Mouse (Mus musculus): Measurements from ENCODE around the gene Wdr86.
"Not testable (repeated sequence)": the region's sequence is repeated elsewhere in the genome, so short reads cannot be mapped to it uniquely, and the experiment has no call there.

Wdr86 gene

DNA sequence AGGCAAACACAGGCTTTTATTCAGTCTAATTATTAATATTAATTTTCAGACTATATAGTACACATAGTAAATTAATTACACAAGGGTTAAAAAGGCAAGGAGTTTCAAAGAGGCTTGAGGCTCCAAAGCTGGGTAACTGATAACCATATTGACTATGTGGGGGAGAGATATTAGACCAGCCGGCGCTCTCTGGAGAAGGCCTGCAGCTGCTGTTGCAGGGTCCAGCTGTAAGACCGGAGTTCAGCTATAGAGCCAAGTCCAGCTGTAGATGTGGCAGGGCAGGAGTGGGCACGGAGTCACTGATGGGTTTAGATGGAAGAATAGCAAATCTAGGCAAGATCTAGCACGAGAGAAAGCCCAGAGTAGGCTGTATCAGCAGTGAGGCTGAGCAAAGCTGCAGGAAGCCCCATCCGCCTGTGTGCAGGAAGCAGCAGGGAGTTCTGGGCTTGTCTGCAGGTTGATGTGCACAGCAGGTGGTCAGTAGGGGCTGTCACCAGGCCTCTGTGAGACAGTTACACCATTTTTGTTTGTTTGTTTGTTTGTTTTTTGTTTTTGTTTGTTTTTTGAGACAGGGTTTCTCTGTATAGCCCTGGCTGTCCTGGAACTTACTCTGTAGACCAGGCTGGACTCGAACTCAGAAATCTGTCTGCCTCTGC lies 3.4 kb upstream of the Wdr86 start:
- DNase-seq (ENCODE audit: low read depth in 2 of 2, low spot score in 2 of 2): no peak

DNA sequence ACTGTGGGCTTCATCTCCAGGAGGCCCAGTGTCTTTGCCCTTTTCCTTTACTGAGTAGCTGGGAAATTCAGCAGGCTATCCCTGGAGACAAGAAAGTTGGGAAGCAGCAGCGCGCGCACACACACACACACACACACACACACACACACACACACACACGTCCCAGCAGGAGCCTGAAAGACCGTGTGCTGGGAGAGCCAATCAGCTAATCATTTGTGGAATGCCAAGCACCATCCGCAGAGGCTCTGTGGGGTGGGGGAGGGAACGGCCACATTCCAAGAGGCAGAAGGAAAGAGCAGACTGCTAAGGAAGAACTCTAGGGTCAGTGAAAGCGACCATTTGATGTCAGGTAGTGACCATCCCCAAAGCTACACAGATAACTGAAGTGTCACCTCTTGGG lies 2.6 kb upstream of the Wdr86 start:
- DNase-seq (ENCODE audit: low read depth in 2 of 2, low spot score in 2 of 2): no peak

DNA sequence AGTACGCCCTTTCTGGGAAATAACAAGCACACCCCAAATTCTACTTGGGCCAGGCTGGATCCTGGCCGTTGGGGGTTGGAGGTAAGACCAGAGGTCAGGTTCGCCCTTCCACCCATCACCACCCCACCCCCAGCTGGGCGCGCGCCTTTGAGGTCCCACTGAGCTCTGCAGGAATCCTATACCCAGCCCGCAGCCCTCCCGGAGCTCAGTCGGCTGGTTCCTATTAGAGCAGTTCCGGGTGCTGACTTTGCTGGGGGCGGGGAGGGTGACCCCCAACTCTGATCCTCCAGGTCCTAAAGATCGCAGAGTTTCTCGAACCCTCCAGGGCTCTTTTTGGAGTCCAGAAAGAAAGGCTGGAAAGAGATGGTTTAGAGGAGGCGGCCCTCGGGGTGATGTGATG lies 459 bp upstream of the Wdr86 start:
- no peak for DNase-seq (ENCODE audit: low read depth in 2 of 2, low spot score in 2 of 2)

DNA sequence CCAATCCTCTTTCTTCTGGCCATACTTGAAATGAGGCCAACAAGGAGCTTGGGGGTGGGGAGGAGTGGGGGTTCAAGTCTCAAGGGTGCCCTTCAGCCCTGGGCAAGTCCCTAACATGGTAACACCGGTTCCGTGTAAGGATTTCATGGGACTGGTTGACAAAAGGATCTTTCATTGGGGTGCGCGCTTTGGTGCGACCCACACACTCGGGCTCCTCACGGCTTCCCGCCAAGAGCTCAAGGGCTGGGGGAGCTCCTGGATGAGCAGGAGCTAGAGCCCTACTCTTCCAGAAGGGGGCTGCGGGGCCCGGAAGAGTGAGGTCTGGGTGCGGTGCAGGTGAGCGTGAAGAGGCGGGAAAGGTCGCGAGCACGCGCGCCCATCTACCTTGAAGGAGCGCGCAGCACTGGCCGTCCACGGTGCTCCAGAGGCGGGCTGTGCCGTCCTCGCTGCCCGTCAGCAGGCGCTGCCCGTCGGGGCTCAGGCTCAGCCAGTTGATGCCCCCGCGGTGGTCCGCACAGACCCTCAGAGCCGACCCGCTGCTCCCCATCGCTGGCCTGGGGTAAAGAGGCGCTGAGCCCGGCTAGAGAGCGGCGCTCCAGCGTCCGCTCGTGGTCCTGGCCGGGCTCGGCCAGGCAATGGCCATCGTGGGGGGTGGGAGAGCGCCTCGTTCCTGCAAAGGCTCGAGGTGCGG lies 585 bp downstream of the Wdr86 start:
- no peak for DNase-seq (ENCODE audit: low read depth in 2 of 2, low spot score in 2 of 2)

DNA sequence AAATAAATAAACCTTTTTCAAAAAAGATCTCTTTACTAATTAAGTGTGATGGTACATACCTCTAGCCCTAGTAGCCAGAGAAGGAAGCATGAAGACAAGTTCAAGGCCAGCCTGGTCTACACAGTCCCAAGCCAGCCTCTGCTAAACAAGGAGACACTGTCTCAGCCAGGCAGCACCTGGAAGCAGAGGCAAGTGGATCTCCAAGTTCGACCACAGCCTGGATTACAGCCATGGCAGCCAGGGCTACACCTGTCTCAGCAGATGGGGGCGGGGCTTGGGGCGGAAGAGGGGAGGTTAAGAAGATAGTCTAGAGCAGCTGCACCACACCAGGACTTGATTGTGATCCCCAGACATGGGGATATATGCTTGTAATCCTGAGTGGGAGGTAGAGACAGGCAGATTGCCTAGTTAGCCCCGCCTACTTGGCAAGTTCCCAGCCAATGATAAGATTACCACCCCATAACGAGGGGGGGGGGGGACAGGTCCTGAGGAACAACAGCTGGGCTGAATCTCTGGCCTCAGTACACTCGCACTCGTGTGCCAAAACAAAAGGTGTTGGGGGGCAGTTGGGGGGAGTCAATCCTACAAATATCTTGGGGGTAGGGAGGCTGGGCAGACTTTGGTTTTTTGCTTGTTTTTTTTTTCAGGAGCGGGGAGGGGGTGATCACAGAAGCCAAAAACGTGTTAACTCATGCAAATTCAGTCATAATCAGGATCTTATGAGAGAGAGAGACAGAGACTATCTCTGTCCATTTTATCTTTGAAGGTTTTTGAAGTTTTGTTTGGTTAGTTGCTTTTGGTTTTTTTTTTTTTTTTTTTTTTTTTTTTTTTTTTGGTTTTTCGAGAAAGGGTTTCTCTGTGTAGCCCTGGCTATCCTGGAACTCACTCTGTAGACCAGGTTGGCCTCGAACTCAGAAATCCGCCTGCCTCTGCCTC lies 3.4 kb downstream of the Wdr86 start:
- no peak for DNase-seq (ENCODE audit: low read depth in 2 of 2, low spot score in 2 of 2)

DNA sequence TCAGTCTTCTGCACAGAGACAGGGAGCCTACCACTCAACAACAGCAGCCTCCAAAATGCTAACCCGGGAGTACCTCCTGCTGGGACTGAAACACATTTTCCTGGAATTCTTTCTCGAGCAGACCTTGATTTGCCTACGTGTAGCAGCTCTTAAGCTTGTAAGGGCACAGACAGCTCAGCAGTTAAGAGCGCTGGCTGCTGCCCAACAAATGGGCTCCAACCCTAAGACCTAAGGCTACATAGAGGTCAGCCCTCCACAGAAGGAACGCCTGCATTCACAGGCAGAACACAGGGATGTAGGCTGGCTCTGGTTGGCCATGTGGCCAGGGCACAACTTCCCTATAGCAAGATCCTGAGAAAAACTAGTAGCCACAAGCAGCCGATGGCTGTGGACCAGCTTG lies 4.6 kb downstream of the Wdr86 start:
- DNase-seq (ENCODE audit: low read depth in 2 of 2, low spot score in 2 of 2): no peak

DNA sequence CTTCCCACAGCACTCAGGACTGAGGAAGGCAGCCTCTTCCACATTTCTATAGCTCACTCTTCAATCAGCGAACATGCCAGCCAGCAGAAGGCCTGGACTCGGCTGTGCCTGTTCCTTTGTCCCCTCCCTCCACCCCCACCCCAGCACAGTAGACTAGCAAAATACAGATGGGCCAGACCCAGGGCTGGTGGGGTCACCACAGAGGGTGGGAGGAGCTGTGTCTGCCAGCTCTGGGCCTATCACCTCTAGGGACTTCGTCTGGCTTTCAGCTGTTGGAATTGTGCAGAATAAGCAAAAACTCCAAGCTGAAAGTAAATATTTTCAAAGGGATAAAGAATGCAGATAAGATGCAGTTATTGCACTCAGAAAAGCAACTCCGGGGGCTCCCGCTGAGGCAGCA lies 5.7 kb downstream of the Wdr86 start:
- no peak for DNase-seq (ENCODE audit: low read depth in 2 of 2, low spot score in 2 of 2)

DNA sequence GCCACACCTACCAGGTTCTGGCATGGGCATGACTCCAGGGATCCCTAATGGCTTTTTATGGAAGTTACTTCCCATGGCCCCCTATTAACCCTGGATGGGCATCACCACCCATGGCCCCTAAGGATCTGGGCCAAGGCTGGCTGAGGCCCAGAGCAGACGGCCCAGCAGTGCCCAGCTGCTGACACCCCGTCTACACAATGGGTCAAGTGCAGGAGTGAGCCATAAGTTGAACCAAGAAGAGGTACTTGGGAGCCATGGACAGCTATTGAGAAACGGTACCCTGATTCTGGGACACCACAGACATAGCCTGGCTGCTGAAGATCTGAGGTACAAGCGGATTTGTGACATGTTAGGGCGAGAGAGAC lies 6.3 kb downstream of the Wdr86 start:
- no peak for DNase-seq (ENCODE audit: low read depth in 2 of 2, low spot score in 2 of 2)

DNA sequence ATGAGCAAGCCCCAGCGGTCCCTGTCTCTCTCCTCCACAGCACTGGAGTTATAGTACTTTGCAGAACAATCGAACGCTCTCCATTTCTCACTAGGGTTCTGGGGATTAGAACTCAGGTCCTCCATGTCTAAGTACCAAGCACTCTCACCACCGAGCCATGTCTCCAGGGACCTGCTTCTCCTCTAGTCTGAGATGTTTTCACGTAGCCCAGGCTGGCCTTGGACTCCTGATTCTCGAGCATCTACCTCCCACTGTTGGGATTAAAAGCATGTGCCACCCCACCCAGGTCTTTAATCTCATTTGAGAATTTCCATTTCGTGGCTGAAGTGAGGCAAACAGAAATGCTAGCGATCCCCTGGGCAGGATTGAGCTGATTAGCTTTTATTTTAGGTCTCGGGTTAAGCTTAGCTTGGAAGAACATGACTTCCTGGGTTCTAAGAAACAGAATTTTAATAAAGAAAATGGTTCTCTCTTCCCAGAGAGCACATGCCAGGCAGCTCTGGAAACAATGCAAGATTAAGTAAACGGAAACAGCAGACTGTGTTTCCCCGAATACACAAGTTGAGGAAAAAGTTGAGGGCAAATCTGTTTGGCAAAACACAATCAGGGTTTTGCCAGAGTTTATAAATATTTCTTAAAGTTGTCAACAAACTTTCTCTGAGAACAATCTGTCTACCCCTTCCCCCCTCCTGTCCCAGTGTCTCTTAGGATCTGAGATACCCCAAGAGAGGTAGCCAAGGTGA lies 6.8 kb downstream of the Wdr86 start:
- no peak for DNase-seq (ENCODE audit: low read depth in 2 of 2, low spot score in 2 of 2)

DNA sequence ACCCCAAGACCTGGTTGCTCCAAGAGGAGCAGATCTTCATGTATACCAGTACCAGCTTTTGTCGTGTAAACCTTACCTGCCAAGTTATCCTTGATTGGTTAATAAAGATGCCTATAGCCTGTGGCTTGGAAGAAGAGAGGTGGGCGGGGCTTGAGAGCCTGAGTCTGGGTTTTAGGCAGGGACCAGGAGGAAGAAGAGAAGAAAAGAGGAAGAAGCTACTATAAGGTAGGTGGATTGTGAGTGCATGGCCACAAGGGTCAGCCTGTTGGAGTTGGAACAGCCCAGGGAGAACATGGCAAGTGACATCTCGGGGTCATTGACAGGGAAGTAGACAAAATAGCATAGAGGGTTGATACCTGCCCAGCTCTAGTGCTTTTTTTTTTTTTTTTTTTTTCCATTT lies 10.7 kb downstream of the Wdr86 start:
- no peak for DNase-seq (ENCODE audit: low read depth in 2 of 2, low spot score in 2 of 2)

DNA sequence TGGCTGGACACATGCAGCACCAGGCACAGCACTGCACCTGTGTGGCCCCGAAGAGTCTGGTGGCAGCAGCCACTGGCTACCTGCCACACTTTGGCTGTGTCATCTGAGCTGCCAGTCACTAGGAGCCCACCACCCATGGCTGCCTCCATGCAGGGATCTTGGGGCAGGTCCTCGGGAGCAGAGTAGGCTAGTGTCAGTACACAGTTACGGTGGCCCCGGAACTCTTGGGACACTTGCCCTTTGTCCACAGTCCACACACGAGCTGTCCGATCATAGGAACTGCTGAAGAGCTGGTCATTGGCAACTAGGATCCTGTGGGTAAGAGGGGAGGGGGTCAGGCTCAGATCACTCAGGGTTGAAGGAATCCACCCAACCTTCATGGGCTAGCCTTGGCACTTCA lies 12.5 kb downstream of the Wdr86 start:
- no peak for DNase-seq (ENCODE audit: low read depth in 2 of 2, low spot score in 2 of 2)

DNA sequence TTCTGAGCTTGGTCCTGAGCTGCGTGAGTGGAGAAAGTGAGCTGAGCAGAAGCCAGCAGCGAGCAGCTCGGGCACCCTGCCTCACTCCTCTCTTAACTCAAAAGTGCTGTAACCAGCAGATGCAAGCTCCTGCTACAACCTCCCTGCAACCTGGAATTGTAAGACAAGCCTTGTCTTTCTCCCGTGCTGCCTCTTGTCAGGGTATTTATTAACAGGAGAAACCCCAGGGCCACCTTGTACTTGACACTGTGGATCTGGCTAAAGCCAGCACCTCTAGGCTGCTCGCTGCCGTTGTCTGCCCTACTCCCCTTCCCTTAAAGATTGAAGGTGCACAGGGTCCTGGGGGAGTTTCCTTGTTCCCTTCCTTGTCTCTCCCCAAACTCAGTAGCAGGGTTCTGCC lies 16.5 kb downstream of the Wdr86 start:
- no peak for DNase-seq (ENCODE audit: low read depth in 2 of 2, low spot score in 2 of 2)

DNA sequence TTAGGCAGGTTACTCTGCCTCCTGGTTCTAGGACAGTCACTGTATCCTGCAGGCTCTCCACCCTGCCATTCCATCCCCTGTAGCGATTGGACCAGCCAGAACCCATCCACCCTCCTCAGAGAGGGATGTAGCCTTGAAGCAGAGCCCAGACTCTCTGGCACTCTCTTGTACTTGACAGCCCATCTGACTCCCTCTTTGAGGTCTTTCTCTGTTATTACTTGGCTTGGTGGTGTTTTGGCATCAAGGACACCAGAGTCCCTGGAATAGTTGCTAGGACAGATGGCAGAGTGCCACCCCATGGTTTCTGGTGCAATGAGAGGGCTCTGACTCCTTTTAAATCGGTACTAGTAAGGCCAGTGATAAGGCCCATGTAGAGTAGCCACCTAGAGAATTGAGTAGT lies 17.3 kb downstream of the Wdr86 start:
- DNase-seq (ENCODE audit: low read depth in 2 of 2, low spot score in 2 of 2): no peak

DNA sequence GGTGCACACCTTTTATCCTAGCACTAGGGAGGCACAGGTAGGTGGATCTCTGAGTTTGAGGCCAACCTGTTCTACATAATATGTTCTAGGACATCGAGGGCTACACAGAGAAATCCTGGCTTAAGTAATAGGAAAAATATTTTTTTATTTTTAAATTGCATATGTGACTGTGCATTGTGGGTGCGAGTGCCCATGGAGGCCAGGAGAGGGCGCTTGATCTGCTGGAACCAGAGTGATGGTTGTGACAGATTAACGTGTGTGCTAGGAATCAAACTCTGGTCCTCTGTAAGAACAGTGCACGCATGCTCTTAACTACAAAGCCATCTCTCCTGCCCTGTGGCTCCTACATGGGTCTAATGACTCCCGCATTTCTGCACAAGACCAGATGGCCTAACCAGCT lies 18.9 kb downstream of the Wdr86 start:
- no peak for DNase-seq (ENCODE audit: low read depth in 2 of 2, low spot score in 2 of 2)

DNA sequence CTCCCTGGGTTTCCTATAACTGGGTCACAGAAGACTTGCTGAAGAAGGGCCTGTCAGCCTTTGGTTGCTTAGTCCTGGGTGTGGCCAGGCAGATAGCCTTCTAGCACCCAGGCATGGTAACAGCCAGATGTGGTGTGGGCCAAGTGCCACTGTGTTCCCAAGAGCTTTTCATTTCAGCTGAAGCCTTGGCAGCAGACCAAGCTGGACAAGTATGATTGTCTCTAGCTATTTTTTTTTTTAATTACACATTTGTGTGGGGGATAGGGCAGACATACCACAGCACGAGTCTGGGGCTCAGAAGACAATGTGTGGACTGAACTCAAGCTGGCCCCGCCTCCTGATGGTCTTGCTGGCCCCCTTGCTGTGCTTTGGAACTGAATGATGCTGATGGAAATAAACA lies 20.6 kb downstream of the Wdr86 start:
- DNase-seq (ENCODE audit: low read depth in 2 of 2, low spot score in 2 of 2): no peak

DNA sequence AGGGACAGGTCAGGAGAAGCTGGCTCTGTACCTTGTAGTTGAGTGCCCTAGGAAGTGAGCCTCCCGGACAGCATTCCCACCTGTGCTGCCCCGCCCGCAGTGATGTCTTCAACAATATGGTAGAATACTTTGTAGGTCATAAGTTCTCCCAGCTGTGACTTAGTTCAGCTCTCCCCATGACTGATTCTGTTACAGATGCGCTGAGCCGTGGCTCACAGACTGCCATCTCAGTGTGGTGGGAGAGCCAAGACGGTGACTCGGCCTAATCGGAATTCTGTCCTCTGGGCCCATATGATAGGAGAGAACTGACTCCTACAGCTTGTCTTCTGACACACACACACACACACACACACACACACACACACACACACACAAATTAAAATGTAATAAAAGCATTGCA lies 25.9 kb downstream of the Wdr86 start:
- no peak for DNase-seq (ENCODE audit: low read depth in 2 of 2, low spot score in 2 of 2)

DNA sequence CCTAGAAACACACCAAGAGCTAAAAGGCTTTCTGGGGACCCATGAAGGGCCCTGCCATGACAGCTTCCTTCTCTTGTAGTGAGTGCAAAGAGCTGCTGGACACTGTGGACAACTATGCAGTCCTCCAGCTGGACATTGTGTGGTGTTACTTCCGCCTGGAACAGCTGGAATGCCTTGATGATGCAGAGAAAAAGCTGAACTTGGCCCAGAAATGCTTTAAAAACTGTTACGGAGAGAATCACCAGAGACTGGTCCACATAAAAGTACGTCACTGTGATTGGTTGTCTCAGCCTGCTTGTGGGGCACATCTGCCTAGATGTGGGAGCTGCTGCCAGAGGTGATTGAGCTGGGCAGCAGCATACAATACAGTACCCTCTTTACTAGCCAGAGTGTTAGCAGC lies 29.3 kb downstream of the Wdr86 start:
- DNase-seq (ENCODE audit: low read depth in 2 of 2, low spot score in 2 of 2): no peak

DNA sequence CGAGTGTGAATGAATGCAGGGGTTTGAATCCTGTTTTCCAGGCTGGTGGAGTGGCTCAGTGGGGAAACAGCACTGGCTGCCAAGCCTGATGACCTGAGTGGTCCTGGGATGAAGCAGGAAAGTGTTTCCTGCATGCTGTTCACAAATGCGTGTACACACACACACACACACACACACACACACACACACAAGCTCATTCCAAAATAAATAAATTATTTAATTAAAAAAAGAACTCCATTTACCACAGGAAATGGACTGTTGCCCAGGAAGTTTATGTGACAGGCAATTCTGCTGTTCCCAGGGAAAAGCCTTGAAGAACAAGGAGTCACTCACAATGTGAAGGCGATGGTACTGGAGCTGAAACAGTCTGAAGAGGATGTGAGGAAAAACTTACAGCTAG lies 33.8 kb downstream of the Wdr86 start:
- DNase-seq (ENCODE audit: low read depth in 2 of 2, low spot score in 2 of 2): no peak

DNA sequence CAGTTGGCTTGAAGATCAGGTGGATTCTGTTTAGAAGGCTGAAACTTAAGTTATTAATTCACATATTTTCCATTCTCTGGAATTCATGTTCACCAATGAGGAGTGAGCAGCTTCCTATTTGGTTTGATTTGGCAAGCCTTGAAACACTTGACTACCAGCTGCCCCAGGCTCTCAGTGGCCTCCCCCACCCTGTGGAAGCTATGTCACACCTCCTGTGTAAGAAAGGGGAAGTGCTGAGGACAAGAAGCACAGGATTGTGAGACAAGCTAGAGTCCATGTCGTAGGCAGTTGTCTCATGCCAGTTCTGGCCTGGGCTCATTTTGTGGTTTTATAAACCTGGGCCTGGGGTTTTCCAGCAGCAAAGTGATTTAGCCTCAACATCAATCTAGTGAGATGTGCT lies 42.8 kb downstream of the Wdr86 start:
- no peak for DNase-seq (ENCODE audit: low read depth in 2 of 2, low spot score in 2 of 2)

DNA sequence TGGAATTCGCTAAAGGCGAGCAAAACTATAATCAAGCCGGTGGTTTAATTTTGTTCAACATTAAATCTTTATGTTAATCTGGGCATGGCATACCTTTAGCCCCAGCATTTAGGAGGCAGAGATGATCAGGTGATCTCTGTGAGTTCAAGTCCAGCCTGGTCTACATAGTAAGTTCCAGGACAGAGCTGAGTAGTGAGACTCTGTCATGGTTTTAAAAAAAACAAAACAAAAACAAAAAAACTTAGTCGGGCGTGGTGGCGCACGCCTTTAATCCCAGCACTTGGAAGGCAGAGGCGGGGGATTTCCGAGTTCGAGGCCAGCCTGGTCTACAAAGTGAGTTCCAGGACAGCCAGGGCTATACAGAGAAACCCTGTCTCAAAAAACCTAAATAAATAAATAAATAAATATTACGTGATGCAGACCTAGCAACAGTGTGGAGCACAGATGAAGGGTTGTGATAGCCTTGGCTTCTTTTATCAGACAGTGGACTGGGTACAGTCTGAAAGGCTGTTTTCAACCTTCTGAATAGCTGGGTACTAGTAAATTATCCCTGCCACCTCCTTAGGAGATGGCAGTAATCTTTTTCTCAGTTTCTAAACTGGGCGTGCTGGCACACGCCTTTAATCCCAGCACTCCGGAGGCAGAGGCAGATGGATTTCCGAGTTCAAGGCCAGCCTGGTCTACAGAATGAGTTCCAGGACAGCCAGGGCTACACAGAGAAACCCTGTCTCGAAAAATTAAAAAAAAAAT lies 43.7 kb downstream of the Wdr86 start:
- not testable (repeated sequence) for DNase-seq (ENCODE audit: low read depth in 2 of 2, low spot score in 2 of 2)

DNA sequence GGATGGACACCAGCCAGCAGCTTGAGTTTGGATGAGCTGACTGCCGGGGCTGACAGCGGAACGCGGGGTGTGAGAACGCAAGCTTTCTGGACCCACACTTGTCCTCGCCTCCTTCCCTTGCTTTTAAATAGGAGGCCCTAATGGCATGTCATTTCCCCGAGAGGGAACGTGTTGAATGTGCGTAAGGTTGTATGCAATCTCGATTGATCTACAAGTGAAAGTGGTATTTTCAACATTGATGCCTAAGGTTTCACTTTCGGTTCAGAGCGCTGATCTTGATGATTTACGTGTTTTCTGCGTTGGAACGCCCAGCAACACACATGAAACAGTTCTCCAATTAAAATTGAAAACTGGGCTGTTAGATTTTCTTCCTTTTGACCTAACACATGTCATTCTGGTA lies 44.4 kb downstream of the Wdr86 start:
- DNase-seq (ENCODE audit: low read depth in 2 of 2, low spot score in 2 of 2): peak; percentile 62 to 65
